Mouse (Mus musculus) Patski (cell line): ENCODE data around the gene Gpr137. TPM values are rescaled to one million over a fixed set of nuclear protein-coding genes. Genes with fewer than 3 reads are reported as not detected.
"Not testable (repeated sequence)": the region's sequence is repeated elsewhere in the genome, so short reads cannot be mapped to it uniquely, and the experiment has no call there.

Source experiments
- ATAC-seq: fragments of 100-300 bp; one replicate; pipeline ENCODE4 v1.8.0; 2021
- CTCF ChIA-PET: fragments of 350-600 bp; sonication (Branson Sonifier 250); formaldehyde crosslinking; loops from one replicate; lab custom pipeline; 2022; ENCODE audit warnings: inconsistent platforms; lab: Charles Lee
- POLR2A ChIA-PET: fragments of 350-600 bp; sonication (Branson Sonifier 250); formaldehyde crosslinking; loops from one replicate; lab custom pipeline; 2022; ENCODE audit warnings: antibody characterized with exemption, inconsistent platforms; lab: Charles Lee
- DNase-seq: peaks from one replicate; pipeline ENCODE4 v3.0.0-alpha.2; 2011; ENCODE audit warnings: low read depth, low spot score
- H3K27me3 ChIP-seq: fragments of 371-371 bp; one replicate; pipeline ENCODE4 v1.5.1; 2021
- CTCF ChIP-seq: fragments of 100-300 bp; IDR thresholded peaks from one replicate; pipeline ENCODE4 v1.5.1; 2021
- in situ Hi-C: fragments of 300-500 bp; cut with MboI; formaldehyde crosslinking; loops from 3 replicates; pipeline ENCODE4 v1.11.1; 2018; ENCODE audit warnings: low pct_unique_long_range_greater_than_20kb, mixed read lengths
- polyA plus RNA-seq: library from polyadenylated mRNA; unstranded; gene quantifications from one replicate; pipeline ENCODE4 v1.2.3, GENCODE M21; 2021

Gpr137 gene
- polyA plus RNA-seq, 1 experiment from 2014 or later = 73.0 TPM

- POLR2A ChIA-PET = no interaction called here
- CTCF ChIA-PET = no interaction called here
- H3K27me3 ChIP-seq = no peaks in the 10 kb centered on the region
- no peak for DNase-seq
- no peak for TF ChIP-seq CTCF
- ATAC-seq = peak; percentile 50
- in situ Hi-C loops = no loop called here
Measured at GRCm38 (mm10) chr19:6903031-6903430, 39.2 kb downstream of the Gpr137 start.

DNA sequence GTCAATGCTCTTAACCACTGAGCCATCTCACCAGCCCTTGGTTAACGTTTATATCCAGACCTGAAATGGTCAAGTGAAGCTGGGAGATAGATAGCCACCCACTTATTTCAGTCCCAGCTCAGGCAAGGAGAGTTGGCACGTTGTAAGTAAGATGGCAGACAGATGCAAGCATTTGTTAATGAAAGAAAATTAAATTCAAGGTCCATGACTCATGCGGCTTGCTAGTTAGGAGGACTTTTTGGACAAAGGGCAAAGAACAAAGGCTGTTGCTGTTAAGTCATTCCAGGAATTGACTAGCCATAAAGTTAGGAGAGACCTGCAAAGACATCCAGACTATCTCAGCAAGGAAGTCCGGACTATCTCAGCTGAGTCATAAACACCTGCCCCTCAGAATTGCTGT, 42.6 kb downstream of the Gpr137 start:
- ChIA-PET POLR2A (no interaction called here), CTCF (interaction anchor here (1.1 to 2.1 kb wide), 2 partner anchors 22 to 43 kb away, joined by 3 to 5 read pairs; no protein-coding TSS in a partner anchor)
- ATAC-seq = no peak
- TF ChIP-seq CTCF = no peak
- in situ Hi-C loops = no loop called here
- DNase-seq = no peak
- H3K27me3 ChIP-seq = no peaks in the 10 kb centered on the region

- CTCF ChIA-PET = interaction anchor here (0.8 kb wide), 1 partner anchor 17 kb away, joined by 3 read pairs; no protein-coding TSS in a partner anchor
- POLR2A ChIA-PET, H3K27me3 ChIP-seq, DNase-seq, in situ Hi-C loops, ATAC-seq: not testable (repeated sequence)
Measured at GRCm38 (mm10) chr19:6895608-6896305, 46.5 kb downstream of the Gpr137 start.

- CTCF ChIA-PET = no interaction called here
- no peak for TF ChIP-seq CTCF
- no peak for DNase-seq
- in situ Hi-C loops = no loop called here
- POLR2A ChIA-PET = no interaction called here
- peaks cover 6% of the 10 kb centered on the region for H3K27me3 ChIP-seq
- ATAC-seq = no peak
Measured at GRCm38 (mm10) chr19:6893731-6894451, 48.4 kb downstream of the Gpr137 start.

DNA sequence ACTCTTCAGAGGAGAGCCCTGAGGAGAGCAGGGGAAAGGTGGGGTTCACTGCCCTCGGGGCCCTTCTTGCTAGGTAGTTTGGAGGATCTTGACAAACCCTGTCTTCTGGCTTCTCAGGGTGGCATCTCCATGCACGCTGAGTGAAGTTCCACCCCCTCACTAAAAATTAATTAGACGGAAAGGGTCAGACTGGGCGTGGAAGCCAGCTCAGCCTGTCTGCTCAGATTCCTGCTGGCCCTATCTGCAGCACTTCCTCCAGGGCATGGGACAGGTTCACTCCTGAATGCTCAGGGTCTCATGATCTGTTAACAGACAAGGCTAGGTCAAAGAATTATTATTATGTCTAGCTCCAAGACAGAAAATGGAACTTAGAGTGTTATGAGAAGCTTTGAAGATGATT, 49.8 kb downstream of the Gpr137 start:
- POLR2A ChIA-PET = no interaction called here
- in situ Hi-C loops = no loop called here
- DNase-seq (no peak), ATAC-seq (no peak)
- TF ChIP-seq CTCF = no peak
- H3K27me3 ChIP-seq = peaks cover 9% of the 10 kb centered on the region
- CTCF ChIA-PET = interaction anchor here (2.6 kb wide), 1 partner anchor 15 kb away, joined by 9 read pairs; no protein-coding TSS in a partner anchor

Other genes with a start within 250 kb of the Gpr137 start
- gene Rps6ka4, start 101.8 kb downstream of the Gpr137 start, polyA plus RNA-seq = 51.4 TPM
- 0.06 TPM for gene Ccdc88b, start 84.3 kb downstream of the Gpr137 start, polyA plus RNA-seq
- 64.4 TPM for gene Trmt112, start 32.8 kb downstream of the Gpr137 start, polyA plus RNA-seq
- 557 TPM for gene Prdx5, start 32.4 kb downstream of the Gpr137 start, polyA plus RNA-seq
- gene Esrra, start 20.7 kb downstream of the Gpr137 start, polyA plus RNA-seq = 96.1 TPM
- gene Catsperz, start 17.1 kb downstream of the Gpr137 start, polyA plus RNA-seq = 7.6 TPM
- gene Kcnk4, start 8.0 kb downstream of the Gpr137 start, polyA plus RNA-seq = 7.6 TPM
- 108 TPM for gene Bad, start 619 bp downstream of the Gpr137 start, polyA plus RNA-seq
- gene Ppp1r14b, start 32.5 kb upstream of the Gpr137 start, polyA plus RNA-seq = 267 TPM
- gene Plcb3, start 34.0 kb upstream of the Gpr137 start, polyA plus RNA-seq = 59.6 TPM
- 167 TPM for gene Fkbp2, start 38.0 kb upstream of the Gpr137 start, polyA plus RNA-seq
- gene Vegfb, start 45.2 kb upstream of the Gpr137 start, polyA plus RNA-seq = 87.1 TPM
- 26.0 TPM for gene Dnajc4, start 50.1 kb upstream of the Gpr137 start, polyA plus RNA-seq
- gene Nudt22, start 53.6 kb upstream of the Gpr137 start, polyA plus RNA-seq = 60.5 TPM
- 20.7 TPM for gene Trpt1, start 53.7 kb upstream of the Gpr137 start, polyA plus RNA-seq
- 0.22 TPM for gene Fermt3, start 77.0 kb upstream of the Gpr137 start, polyA plus RNA-seq
- gene Stip1, start 97.5 kb upstream of the Gpr137 start, polyA plus RNA-seq = 301 TPM
- gene Macrod1, start 114.3 kb upstream of the Gpr137 start, polyA plus RNA-seq = 33.9 TPM
- 12.6 TPM for gene Flrt1, start 163.2 kb upstream of the Gpr137 start, polyA plus RNA-seq